Mouse (Mus musculus) Patski (cell line): ENCODE measurements around the gene Hlcs. TPM values are rescaled to one million over a fixed set of nuclear protein-coding genes. Genes with fewer than 3 reads are reported as not detected.
A peak's percentile ranks its signal among the peaks of the same experiment; 100 is the strongest.

Experiments
- ATAC-seq: fragments of 100-300 bp; one replicate; pipeline ENCODE4 v1.8.0; 2021
- CTCF ChIA-PET: fragments of 350-600 bp; sonication (Branson Sonifier 250); formaldehyde crosslinking; loops from one replicate; lab custom pipeline; 2022; ENCODE audit warnings: inconsistent platforms; lab: Charles Lee
- POLR2A ChIA-PET: fragments of 350-600 bp; sonication (Branson Sonifier 250); formaldehyde crosslinking; loops from one replicate; lab custom pipeline; 2022; ENCODE audit warnings: antibody characterized with exemption, inconsistent platforms; lab: Charles Lee
- DNase-seq: peaks from one replicate; pipeline ENCODE4 v3.0.0-alpha.2; 2011; ENCODE audit warnings: low read depth, low spot score
- H3K27me3 ChIP-seq: fragments of 371-371 bp; one replicate; pipeline ENCODE4 v1.5.1; 2021
- CTCF ChIP-seq: fragments of 100-300 bp; IDR thresholded peaks from one replicate; pipeline ENCODE4 v1.5.1; 2021
- in situ Hi-C: fragments of 300-500 bp; cut with MboI; formaldehyde crosslinking; loops from 3 replicates; pipeline ENCODE4 v1.11.1; 2018; ENCODE audit warnings: low pct_unique_long_range_greater_than_20kb, mixed read lengths
- polyA plus RNA-seq: library from polyadenylated mRNA; unstranded; gene quantifications from one replicate; pipeline ENCODE4 v1.2.3, GENCODE M21; 2021

Hlcs gene
- 15.3 TPM for polyA plus RNA-seq

DNA sequence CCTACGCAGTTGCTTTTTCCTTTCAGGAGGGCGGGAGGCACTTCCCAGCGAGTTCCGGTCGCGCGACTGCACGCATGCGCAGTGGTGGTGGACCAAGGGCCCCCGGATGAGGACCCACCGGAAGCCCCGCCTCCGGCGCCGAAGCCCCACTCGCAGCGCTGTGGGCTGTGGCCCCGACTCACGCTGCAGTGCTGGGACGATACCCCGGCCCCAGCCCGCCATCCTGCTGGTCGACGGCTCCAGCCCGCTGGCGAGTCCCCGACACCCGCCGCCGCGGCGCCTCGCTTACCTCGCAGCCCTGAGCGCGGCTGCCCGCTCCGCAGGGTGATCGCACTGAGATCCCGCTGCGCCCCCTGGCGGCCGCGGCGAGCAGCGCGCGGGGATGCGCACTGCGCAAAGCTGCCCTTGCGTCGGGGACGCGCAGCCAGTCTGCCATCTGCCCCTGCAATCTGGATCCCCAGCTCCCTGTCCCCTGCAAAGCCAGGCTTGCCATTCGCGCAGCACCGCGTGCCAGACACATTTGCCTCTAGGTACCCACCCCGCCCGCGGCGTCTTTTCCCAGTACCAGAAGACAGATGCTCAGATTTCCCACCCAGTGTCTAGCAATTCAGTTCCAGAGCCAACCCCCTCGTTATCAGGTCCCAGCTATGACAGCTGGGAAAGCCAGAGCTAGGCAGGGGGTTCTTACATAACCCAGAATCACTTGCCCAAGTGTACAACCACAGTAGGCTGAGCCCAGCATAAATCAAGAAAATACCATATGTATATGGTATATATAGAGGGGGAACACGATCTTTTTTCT lies at the start of gene Hlcs:
Gene Hlcs (minus strand): TSS at position 343 of the 802 bp plus-strand sequence.
- DNase-seq (peak; percentile 35), ATAC-seq (peak; percentile 72)
- H3K27me3 ChIP-seq = no peaks in the 10 kb centered on the region
- peak; percentile 100 for TF ChIP-seq CTCF
- ChIA-PET CTCF (interaction anchor here (0.8 to 2.2 kb wide), 15 partner anchors 11 to 399 kb away, joined by 3 to 7 read pairs (median 3); no protein-coding TSS in a partner anchor), POLR2A (interaction anchor here (0.8 to 1.8 kb wide), 2 partner anchors 56 to 58 kb away, joined by 3 to 8 read pairs; partner anchors contain the start of genes Pigp and Ttc3)
- in situ Hi-C loops = no loop called here

DNA sequence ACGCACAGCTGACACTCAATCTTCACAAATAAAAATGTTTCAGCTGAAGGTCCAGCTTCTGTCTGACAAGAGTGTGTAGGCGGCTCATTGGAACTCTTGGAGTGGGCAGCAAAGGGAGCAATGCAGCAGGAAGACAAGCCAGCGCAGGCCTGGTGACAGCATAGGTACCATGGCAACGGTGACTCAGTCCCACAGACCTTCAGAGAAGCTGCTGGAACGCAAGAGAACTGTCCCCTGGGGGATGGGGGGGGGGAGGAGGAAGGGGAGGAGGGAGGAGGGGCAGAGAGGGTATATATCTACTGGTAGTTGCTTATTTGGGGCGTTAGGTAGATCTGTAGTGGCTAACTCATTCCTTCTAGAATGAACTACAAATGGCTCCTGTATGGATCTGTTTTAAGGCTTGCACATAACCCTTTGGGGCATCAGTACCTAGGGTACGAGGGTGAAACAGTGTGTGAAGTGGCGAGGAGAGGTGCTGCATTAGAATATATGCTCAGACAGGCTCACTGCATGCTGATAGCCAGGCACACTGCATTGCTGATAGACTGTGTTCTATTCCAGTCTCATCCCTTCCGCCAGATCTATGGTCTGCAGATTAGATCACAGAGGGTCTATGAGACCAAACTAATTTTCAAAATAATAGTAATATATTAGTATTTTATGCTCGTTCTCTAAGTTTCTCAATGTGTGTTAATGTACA lies 49.0 kb upstream of the Hlcs start:
- H3K27me3 ChIP-seq = no peaks in the 10 kb centered on the region
- POLR2A ChIA-PET = interaction anchor here (0.5 kb wide), 1 partner anchor 410 kb away, joined by 3 read pairs; no protein-coding TSS in a partner anchor
- CTCF ChIA-PET = interaction anchor here (1.5 kb wide), 2 partner anchors 12 to 48 kb away, joined by 3 to 5 read pairs; no protein-coding TSS in a partner anchor
- DNase-seq (no peak), ATAC-seq (peak; percentile 65)
- no peak for TF ChIP-seq CTCF
- in situ Hi-C loops = no loop called here

DNA sequence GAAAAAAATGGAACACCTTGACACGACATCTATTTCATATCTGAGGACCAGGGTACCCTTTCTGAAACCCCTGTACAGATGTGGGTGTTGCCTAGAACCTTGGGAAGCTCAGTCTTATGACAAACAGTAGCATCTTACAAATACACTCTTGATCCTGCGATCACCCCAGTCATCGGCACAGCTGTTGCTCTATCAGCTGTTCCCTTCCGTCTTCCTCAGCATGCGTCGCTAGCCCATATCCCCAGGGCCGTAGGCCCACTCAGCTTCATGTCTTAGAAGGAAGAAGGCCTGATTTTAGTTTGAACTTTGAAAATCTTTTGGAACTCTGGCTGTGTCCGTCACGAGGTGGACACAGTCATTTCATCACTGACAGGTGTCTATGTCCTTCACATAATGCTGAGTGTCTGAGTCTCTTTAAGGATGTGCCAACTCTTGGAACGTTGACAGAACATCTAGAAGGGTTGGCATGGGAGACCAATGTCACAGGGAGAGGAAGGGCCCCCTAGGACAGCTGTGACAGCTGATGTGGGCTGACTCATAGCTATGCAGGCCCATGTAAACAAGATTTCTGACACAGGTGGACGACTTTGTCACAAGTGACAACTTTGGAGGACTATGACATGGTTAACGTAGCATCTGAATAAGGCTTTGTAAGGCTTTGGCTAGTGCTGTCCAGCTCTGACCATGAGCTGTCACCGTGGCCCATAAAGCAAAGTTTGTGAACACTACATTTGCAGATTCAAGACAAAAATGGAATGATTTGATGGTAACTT lies 47.4 kb upstream of the Hlcs start:
- in situ Hi-C loops = no loop called here
- ATAC-seq (no peak), DNase-seq (no peak)
- TF ChIP-seq CTCF = no peak
- POLR2A ChIA-PET = no interaction called here
- H3K27me3 ChIP-seq = no peaks in the 10 kb centered on the region
- CTCF ChIA-PET = interaction anchor here (0.9 kb wide), 1 partner anchor 10 kb away, joined by 3 read pairs; no protein-coding TSS in a partner anchor

DNA sequence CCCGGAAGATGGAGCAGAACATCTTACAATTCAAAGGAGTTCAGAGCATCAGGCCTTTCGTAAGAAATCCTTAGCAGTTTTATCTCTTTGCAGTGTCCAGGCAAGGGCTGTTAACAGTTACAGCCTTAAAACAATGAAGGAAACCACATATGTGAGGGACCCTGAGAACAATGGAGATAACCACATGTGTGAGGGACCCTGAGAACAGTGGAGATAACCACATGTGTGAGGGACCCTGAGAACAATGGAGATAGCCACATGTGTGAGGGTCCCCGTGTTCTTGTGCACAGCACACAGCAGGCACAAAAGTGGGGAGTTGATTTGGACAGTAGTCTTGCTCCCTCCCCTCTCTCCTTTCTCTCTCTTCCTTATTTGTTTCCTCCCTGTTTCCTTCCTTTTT lies 44.7 kb upstream of the Hlcs start:
- ATAC-seq = no peak
- no peak for TF ChIP-seq CTCF
- ChIA-PET CTCF (no interaction called here), POLR2A (no interaction called here)
- in situ Hi-C loops = no loop called here
- H3K27me3 ChIP-seq = no peaks in the 10 kb centered on the region
- no peak for DNase-seq

DNA sequence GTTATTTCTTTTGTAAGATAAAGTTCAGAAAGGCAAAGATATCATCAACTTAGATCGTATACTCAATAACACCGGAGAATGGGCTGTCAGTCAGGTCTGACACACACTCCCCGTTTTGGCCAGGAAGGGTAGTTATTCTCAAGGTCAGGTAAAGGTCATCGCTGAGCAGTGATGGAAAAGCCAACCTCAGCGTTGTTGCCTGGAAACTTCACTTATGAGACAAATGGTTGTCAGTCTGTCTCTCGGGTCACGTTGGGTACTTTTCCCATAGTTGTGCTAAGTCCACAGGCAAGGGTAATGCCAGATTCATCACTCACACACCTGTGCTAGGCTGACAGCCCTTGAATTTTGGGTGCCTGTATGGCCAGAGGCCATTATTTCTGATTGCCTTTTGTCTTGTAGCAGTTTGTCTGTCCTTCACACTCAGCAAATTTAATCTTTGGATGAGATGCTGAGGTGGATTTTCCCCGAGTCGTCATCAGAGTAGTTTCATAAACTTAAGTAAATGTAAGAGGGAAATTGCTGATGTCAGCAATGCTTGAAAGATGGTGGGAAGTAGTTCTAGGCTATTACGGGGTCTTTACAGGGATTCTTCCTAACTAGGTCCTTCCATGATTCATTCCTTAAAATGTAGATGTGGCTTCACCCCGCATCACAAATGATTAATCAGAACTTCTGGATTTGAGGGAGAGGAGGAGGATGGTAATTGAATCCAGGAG lies 43.6 kb upstream of the Hlcs start:
- ATAC-seq (no peak), DNase-seq (no peak)
- in situ Hi-C loops = no loop called here
- ChIA-PET CTCF (no interaction called here), POLR2A (no interaction called here)
- no peak for TF ChIP-seq CTCF
- H3K27me3 ChIP-seq = no peaks in the 10 kb centered on the region

DNA sequence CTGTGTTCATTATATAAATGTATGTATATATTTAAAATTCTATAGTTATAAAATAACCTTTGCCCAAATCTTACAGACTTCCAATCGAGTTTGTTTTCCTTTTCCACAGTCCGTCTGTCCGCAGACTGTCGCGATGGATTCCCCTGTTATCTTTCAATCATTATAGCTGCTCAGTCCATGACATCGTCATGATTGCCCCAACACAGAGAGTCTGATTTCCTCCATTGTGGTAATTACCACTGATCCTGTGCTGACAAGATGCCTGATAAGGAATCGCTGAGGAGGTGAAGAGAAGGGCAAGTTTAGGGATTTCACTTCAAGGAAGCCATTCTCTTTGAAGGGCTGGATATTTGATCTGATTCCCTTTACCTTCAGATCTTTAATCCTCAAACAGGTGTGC lies 42.7 kb upstream of the Hlcs start:
- in situ Hi-C loops = no loop called here
- CTCF ChIA-PET = no interaction called here
- no peaks in the 10 kb centered on the region for H3K27me3 ChIP-seq
- DNase-seq = no peak
- no peak for ATAC-seq
- POLR2A ChIA-PET = no interaction called here
- no peak for TF ChIP-seq CTCF

DNA sequence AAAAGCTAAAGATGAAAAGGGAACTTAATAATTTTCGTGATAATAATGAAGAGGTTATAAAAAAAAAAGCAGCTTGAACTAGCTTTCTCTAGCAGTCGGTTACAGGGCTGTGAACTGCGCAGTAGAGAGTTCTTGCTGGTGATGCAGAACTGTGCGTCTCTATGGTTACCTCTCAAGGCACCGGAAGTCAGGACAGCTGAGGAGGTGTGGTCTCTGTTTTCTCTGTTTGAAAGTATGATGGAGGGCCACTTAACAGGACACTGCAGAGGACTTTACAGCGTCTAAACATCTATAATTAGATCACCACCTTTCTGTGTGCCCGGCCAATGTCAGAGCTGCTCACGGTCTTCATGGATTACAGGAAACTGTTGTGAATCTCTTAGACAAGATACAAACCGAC lies 41.1 kb upstream of the Hlcs start:
- no peaks in the 10 kb centered on the region for H3K27me3 ChIP-seq
- no peak for TF ChIP-seq CTCF
- POLR2A ChIA-PET = no interaction called here
- in situ Hi-C loops = no loop called here
- no peak for DNase-seq
- CTCF ChIA-PET = interaction anchor here (0.6 to 1.6 kb wide), 3 partner anchors 11 to 36 kb away, joined by 3 to 5 read pairs (median 3); no protein-coding TSS in a partner anchor
- ATAC-seq = no peak

DNA sequence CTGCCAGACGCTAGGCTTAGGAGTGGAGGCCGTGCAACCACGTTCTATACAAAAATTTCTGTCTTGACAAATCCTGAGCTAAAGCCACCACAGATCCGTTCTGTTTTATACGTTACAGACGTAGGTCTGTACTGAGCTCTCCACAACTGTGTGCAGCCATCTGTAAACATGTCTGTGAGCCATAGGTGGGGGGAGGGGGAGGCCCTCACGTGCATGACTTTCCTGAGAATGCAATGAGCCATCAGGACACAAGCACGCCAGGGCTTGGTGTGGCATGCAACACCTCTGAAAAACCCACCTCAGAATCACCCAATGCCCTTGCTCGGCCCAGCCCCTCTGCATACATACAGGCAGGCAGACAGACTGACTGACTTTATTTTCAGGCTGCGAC lies 36.9 kb upstream of the Hlcs start:
- no peaks in the 10 kb centered on the region for H3K27me3 ChIP-seq
- DNase-seq = no peak
- in situ Hi-C loops = no loop called here
- CTCF ChIA-PET = interaction anchor here (0.8 to 1.6 kb wide), 5 partner anchors 10 to 36 kb away, joined by 3 to 7 read pairs (median 3); partner anchors contain the start of gene Hlcs
- POLR2A ChIA-PET = interaction anchor here (0.5 to 1.6 kb wide), 4 partner anchors 19 to 316 kb away, joined by 3 to 5 read pairs (median 4); partner anchors contain the start of gene Pigp
- ATAC-seq = peak; percentile 21
- TF ChIP-seq CTCF = no peak

DNA sequence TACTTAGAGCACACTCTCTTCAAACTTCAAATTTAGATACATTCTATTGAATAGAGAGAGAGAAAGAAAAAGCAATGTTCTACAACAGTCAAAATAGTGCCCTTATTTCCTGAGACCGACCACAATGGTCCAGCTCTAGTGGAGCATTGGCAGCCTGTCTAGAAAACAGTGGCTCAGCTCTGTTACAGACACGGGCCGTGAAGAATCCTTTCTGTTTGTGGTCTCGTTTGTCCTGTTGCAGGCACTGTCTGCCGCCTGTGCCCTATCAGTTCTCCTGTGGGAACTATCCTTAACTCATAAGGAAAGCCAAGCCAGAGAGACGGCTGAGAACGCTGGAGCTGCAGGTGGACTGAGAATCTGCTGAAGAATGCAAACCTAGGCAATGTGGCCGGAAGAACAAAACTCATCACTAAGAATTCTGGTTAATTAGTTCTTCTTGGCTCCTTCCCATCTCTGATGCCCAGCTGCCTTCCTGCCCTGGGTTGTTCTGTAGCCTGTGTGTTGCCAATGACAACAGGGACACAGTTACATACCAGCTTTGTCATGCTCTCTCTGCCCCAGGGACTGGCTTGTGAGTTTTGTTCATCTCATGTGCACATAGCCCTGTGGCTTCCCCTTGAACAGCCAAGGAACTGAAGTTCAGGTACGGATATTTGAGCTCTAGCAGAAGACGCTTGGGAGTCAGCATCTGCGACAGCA lies 36.4 kb upstream of the Hlcs start:
- in situ Hi-C loops = no loop called here
- TF ChIP-seq CTCF = no peak
- CTCF ChIA-PET = interaction anchor here (0.9 to 1.6 kb wide), 3 partner anchors 11 to 35 kb away, joined by 3 to 7 read pairs (median 4); partner anchors contain the start of gene Hlcs
- ATAC-seq = peak; percentile 78
- no peak for DNase-seq
- POLR2A ChIA-PET = interaction anchor here (0.5 to 1.6 kb wide), 4 partner anchors 19 to 315 kb away, joined by 3 to 5 read pairs (median 4); partner anchors contain the start of gene Pigp
- H3K27me3 ChIP-seq = no peaks in the 10 kb centered on the region
